Mouse (Mus musculus): ENCODE data around the gene Plekha5. TPM values are rescaled to one million over a fixed set of nuclear protein-coding genes. Genes with fewer than 3 reads are reported as not detected.

Plekha5 gene
- polyA plus RNA-seq (2014; fragmentation: Nextera tagmentation; extraction: Ambion mirVana): 25.2 and 26.1 TPM in 2 replicates

- Histone ChIP-seq H3K4me2 (ENCODE audit: low read length) (peak within 1 kb of the TSS; percentile 76), H3K9me3 (ENCODE audit: control insufficient read depth, low read length) (peaks cover 6% of the 10 kb centered on the region; the same call in 1 of the 2 replicates), H3K4me1 (ENCODE audit: control insufficient read depth in 2 of 2, insufficient read depth in 2 of 2, low read length in 2 of 2) (peaks cover 0 to 9% of the 10 kb centered on the region in 2 experiments; a peak in 2 of 4 replicates), H3K27me3 (ENCODE audit: control insufficient read depth, insufficient read depth, low read length) (no peaks in the 10 kb centered on the region), H3K27ac (replicated peaks in 1 of 2; ENCODE audit: control insufficient read depth in 1 of 2, insufficient read depth in 1 of 2, low read depth in 2 of 2, low read length in 2 of 2) (peak within 1 kb of the TSS in 1 of 2 experiments; percentile 65; a peak in 2 of 4 replicates), H3K4me3 (ENCODE audit: control insufficient read depth in 1 of 2, insufficient read depth in 1 of 2, low read depth in 1 of 2, low read length in 2 of 2) (peak within 1 kb of the TSS; percentile 81 to 84), H3K36me3 (ENCODE audit: control insufficient read depth, insufficient read depth, low read length) (peaks cover 3% of the 10 kb centered on the region; the same call in 1 of the 2 replicates), H3K9ac (ENCODE audit: low read length) (peak within 1 kb of the TSS; percentile 86)
- peak; percentile 87 for ATAC-seq (ENCODE audit: insufficient number of reproducible peaks, insufficient read depth, low FRiP score, low read depth)
- 2% methylated on average over 24 of the region's 65 CpGs for WGBS
Observed at GRCm38 (mm10) chr6:140423846-140424200, at the start of gene Plekha5. Plekha5 (plus strand) TSS chr6:140424054.

- ATAC-seq (ENCODE audit: insufficient number of reproducible peaks, insufficient read depth, low FRiP score, low read depth): no peak
- Histone ChIP-seq H3K4me2 (ENCODE audit: low read length) (no peak overlapping the region), H3K9ac (ENCODE audit: low read length) (no peak overlapping the region), H3K9me3 (ENCODE audit: control insufficient read depth, low read length) (no peaks in the 10 kb centered on the region), H3K4me3 (ENCODE audit: control insufficient read depth in 1 of 2, insufficient read depth in 1 of 2, low read depth in 1 of 2, low read length in 2 of 2) (no peak overlapping the region), H3K27ac (replicated peaks in 1 of 2; ENCODE audit: control insufficient read depth in 1 of 2, insufficient read depth in 1 of 2, low read depth in 2 of 2, low read length in 2 of 2) (no peak overlapping the region), H3K27me3 (ENCODE audit: control insufficient read depth, insufficient read depth, low read length) (no peaks in the 10 kb centered on the region), H3K4me1 (ENCODE audit: control insufficient read depth in 2 of 2, insufficient read depth in 2 of 2, low read length in 2 of 2) (no peaks in the 10 kb centered on the region), H3K36me3 (ENCODE audit: control insufficient read depth, insufficient read depth, low read length) (no peaks in the 10 kb centered on the region)
- 56% methylated on average over 4 of the region's 4 CpGs for whole genome bisulfite sequencing
Observed at GRCm38 (mm10) chr6:140375671-140376070, 48.2 kb upstream of the Plekha5 start.

GRCm38 (mm10) chr6:140380588-140380987 is 43.3 kb upstream of the Plekha5 start:
- Histone ChIP-seq H3K27me3 (ENCODE audit: control insufficient read depth, insufficient read depth, low read length) (no peaks in the 10 kb centered on the region), H3K4me3 (ENCODE audit: control insufficient read depth in 1 of 2, insufficient read depth in 1 of 2, low read depth in 1 of 2, low read length in 2 of 2) (no peak overlapping the region), H3K9ac (ENCODE audit: low read length) (no peak overlapping the region), H3K4me2 (ENCODE audit: low read length) (no peak overlapping the region), H3K27ac (replicated peaks in 1 of 2; ENCODE audit: control insufficient read depth in 1 of 2, insufficient read depth in 1 of 2, low read depth in 2 of 2, low read length in 2 of 2) (no peak overlapping the region), H3K4me1 (ENCODE audit: control insufficient read depth in 2 of 2, insufficient read depth in 2 of 2, low read length in 2 of 2) (no peaks in the 10 kb centered on the region), H3K36me3 (ENCODE audit: control insufficient read depth, insufficient read depth, low read length) (no peaks in the 10 kb centered on the region), H3K9me3 (ENCODE audit: control insufficient read depth, low read length) (no peaks in the 10 kb centered on the region)
- no peak for ATAC-seq (ENCODE audit: insufficient number of reproducible peaks, insufficient read depth, low FRiP score, low read depth)
- WGBS: 55% methylated on average over 2 of the region's 2 CpGs

- ATAC-seq (ENCODE audit: insufficient number of reproducible peaks, insufficient read depth, low FRiP score, low read depth): no peak
Observed at GRCm38 (mm10) chr6:140381162-140381561, 42.7 kb upstream of the Plekha5 start.

GRCm38 (mm10) chr6:140383580-140384400 is 40.1 kb upstream of the Plekha5 start:
- no peak for ATAC-seq (ENCODE audit: insufficient number of reproducible peaks, insufficient read depth, low FRiP score, low read depth)
- 85% methylated on average over 10 of the region's 10 CpGs for WGBS
- no peak overlapping the region for H3K27ac ChIP-seq (replicated peaks in 1 of 2; ENCODE audit: control insufficient read depth in 1 of 2, insufficient read depth in 1 of 2, low read depth in 2 of 2, low read length in 2 of 2)

More at GRCm38 (mm10) chr6:140381162-140381561, 42.7 kb upstream of the Plekha5 start:
- no peak overlapping the region for H3K4me3 ChIP-seq (ENCODE audit: control insufficient read depth in 1 of 2, insufficient read depth in 1 of 2, low read depth in 1 of 2, low read length in 2 of 2)
- H3K4me2 ChIP-seq (ENCODE audit: low read length): no peak overlapping the region
- H3K27me3 ChIP-seq (ENCODE audit: control insufficient read depth, insufficient read depth, low read length): no peaks in the 10 kb centered on the region
- H3K9ac ChIP-seq (ENCODE audit: low read length): no peak overlapping the region
- no peaks in the 10 kb centered on the region for H3K4me1 ChIP-seq (ENCODE audit: control insufficient read depth in 2 of 2, insufficient read depth in 2 of 2, low read length in 2 of 2)
- H3K36me3 ChIP-seq (ENCODE audit: control insufficient read depth, insufficient read depth, low read length): no peaks in the 10 kb centered on the region
- H3K27ac ChIP-seq (replicated peaks in 1 of 2; ENCODE audit: control insufficient read depth in 1 of 2, insufficient read depth in 1 of 2, low read depth in 2 of 2, low read length in 2 of 2): no peak overlapping the region
- no peaks in the 10 kb centered on the region for H3K9me3 ChIP-seq (ENCODE audit: control insufficient read depth, low read length)
- WGBS: 87% methylated on average over 8 of the region's 8 CpGs

GRCm38 (mm10) chr6:140396687-140397086 is 27.2 kb upstream of the Plekha5 start:
- WGBS: 88% methylated on average over 7 of the region's 7 CpGs
- no peak overlapping the region for H3K4me3 ChIP-seq (ENCODE audit: control insufficient read depth in 1 of 2, insufficient read depth in 1 of 2, low read depth in 1 of 2, low read length in 2 of 2)
- ATAC-seq (ENCODE audit: insufficient number of reproducible peaks, insufficient read depth, low FRiP score, low read depth): no peak
- H3K27ac ChIP-seq (replicated peaks in 1 of 2; ENCODE audit: control insufficient read depth in 1 of 2, insufficient read depth in 1 of 2, low read depth in 2 of 2, low read length in 2 of 2): no peak overlapping the region
- no peaks in the 10 kb centered on the region for H3K36me3 ChIP-seq (ENCODE audit: control insufficient read depth, insufficient read depth, low read length)
- H3K27me3 ChIP-seq (ENCODE audit: control insufficient read depth, insufficient read depth, low read length): no peaks in the 10 kb centered on the region
- H3K9ac ChIP-seq (ENCODE audit: low read length): no peak overlapping the region
- H3K9me3 ChIP-seq (ENCODE audit: control insufficient read depth, low read length): no peaks in the 10 kb centered on the region
- no peak overlapping the region for H3K4me2 ChIP-seq (ENCODE audit: low read length)
- H3K4me1 ChIP-seq (ENCODE audit: control insufficient read depth in 2 of 2, insufficient read depth in 2 of 2, low read length in 2 of 2): no peaks in the 10 kb centered on the region

More at GRCm38 (mm10) chr6:140383580-140384400, 40.1 kb upstream of the Plekha5 start:
- Histone ChIP-seq H3K27me3 (ENCODE audit: control insufficient read depth, insufficient read depth, low read length) (no peaks in the 10 kb centered on the region), H3K36me3 (ENCODE audit: control insufficient read depth, insufficient read depth, low read length) (no peaks in the 10 kb centered on the region), H3K4me1 (ENCODE audit: control insufficient read depth in 2 of 2, insufficient read depth in 2 of 2, low read length in 2 of 2) (no peaks in the 10 kb centered on the region), H3K4me2 (ENCODE audit: low read length) (no peak overlapping the region), H3K9me3 (ENCODE audit: control insufficient read depth, low read length) (no peaks in the 10 kb centered on the region), H3K4me3 (ENCODE audit: control insufficient read depth in 1 of 2, insufficient read depth in 1 of 2, low read depth in 1 of 2, low read length in 2 of 2) (no peak overlapping the region), H3K9ac (ENCODE audit: low read length) (no peak overlapping the region)

GRCm38 (mm10) chr6:140402766-140403310 is 21.0 kb upstream of the Plekha5 start:
- Histone ChIP-seq H3K36me3 (ENCODE audit: control insufficient read depth, insufficient read depth, low read length) (no peaks in the 10 kb centered on the region), H3K27ac (replicated peaks in 1 of 2; ENCODE audit: control insufficient read depth in 1 of 2, insufficient read depth in 1 of 2, low read depth in 2 of 2, low read length in 2 of 2) (no peak overlapping the region), H3K27me3 (ENCODE audit: control insufficient read depth, insufficient read depth, low read length) (no peaks in the 10 kb centered on the region), H3K4me1 (ENCODE audit: control insufficient read depth in 2 of 2, insufficient read depth in 2 of 2, low read length in 2 of 2) (no peaks in the 10 kb centered on the region), H3K4me3 (ENCODE audit: control insufficient read depth in 1 of 2, insufficient read depth in 1 of 2, low read depth in 1 of 2, low read length in 2 of 2) (no peak overlapping the region), H3K9ac (ENCODE audit: low read length) (no peak overlapping the region), H3K4me2 (ENCODE audit: low read length) (no peak overlapping the region), H3K9me3 (ENCODE audit: control insufficient read depth, low read length) (no peaks in the 10 kb centered on the region)
- 55% methylated on average over 13 of the region's 13 CpGs for WGBS
- no peak for ATAC-seq (ENCODE audit: insufficient number of reproducible peaks, insufficient read depth, low FRiP score, low read depth)
